Mouse (Mus musculus): ENCODE data around the gene B4gat1. TPM values are rescaled to one million over a fixed set of nuclear protein-coding genes. Genes with fewer than 3 reads are reported as not detected.

The B4gat1 gene
- total RNA-seq, 2 experiments from 2014 or later = 125 to 126 TPM

- DNase-seq (ENCODE audit: low spot score in 2 of 2) = no peak
Observed at GRCm38 (mm10) chr19:5058801-5059771, 20.5 kb downstream of the B4gat1 start.

GRCm38 (mm10) chr19:5060365-5061330 lies 22.0 kb downstream of the B4gat1 start:
- DNase-seq (ENCODE audit: low spot score in 2 of 2) = no peak

GRCm38 (mm10) chr19:5062041-5062440 lies 23.4 kb downstream of the B4gat1 start:
- no peak for DNase-seq (ENCODE audit: low spot score in 2 of 2)

DNA sequence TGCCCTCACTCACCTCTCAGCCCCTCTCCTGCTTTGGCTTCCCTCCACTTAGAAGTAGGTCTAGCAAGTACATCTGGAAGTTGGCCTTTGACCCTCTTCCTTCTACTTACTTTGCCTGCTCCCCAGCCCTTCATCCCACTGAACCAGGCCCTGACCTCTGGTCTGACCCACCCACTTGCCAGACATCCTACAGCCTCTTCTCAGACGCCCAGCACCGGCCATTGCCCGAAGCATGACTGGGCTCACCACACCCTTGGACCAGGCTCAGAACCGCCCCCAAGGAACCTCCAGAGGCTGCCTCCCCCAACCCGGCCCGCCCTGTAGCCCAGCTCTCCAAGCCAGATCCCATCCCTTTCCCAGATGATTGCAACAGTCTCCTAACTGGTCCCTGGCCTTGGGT lies 23.8 kb downstream of the B4gat1 start:
- DNase-seq (ENCODE audit: low spot score in 2 of 2) = no peak

DNA sequence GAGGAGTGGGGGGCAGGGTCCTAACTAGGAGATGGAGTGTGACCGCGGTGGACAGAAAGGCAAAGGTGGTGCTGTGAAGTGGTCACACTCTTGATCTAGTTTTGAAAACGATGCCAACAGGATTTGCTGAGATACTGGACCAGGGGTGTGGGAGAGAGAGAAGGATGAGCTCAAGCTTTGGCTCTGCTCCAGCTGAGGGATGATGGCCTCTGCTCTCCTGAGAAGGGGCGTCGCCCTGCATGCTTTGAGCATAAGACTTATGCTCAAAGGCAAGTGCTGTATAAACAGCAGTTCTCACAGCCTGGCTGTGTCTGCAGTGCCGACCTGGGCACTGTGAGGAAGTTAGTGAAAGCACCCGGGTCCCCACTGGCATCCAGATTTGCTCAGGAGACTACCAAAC lies 26.5 kb downstream of the B4gat1 start:
- DNase-seq (ENCODE audit: low spot score in 2 of 2) = no peak

- no peak for DNase-seq (ENCODE audit: low spot score in 2 of 2)
Observed at GRCm38 (mm10) chr19:5067040-5067799, 28.6 kb downstream of the B4gat1 start.

GRCm38 (mm10) chr19:5067867-5068569 lies 29.4 kb downstream of the B4gat1 start, which contains the start of gene Cd248:
Gene Cd248, plus strand, starts transcription at chr19:5068078.
- DNase-seq (ENCODE audit: low spot score in 2 of 2) = no peak

DNA sequence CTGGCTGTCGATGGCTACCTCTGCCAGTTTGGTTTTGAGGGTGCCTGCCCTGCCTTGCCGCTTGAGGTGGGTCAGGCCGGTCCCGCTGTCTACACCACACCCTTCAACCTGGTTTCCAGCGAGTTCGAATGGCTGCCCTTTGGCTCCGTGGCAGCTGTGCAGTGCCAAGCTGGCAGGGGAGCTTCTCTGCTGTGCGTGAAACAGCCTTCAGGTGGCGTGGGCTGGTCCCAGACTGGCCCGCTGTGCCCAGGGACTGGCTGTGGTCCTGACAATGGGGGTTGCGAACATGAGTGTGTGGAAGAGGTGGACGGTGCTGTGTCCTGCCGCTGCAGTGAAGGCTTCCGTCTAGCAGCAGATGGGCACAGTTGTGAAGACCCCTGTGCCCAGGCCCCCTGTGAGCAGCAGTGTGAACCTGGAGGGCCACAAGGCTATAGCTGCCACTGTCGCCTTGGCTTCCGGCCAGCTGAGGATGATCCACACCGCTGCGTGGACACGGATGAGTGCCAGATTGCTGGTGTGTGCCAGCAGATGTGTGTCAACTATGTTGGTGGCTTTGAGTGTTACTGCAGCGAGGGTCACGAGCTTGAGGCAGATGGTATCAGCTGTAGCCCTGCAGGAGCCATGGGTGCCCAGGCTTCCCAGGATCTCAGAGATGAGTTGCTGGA lies 30.1 kb downstream of the B4gat1 start:
- DNase-seq (ENCODE audit: low spot score in 2 of 2) = no peak

DNA sequence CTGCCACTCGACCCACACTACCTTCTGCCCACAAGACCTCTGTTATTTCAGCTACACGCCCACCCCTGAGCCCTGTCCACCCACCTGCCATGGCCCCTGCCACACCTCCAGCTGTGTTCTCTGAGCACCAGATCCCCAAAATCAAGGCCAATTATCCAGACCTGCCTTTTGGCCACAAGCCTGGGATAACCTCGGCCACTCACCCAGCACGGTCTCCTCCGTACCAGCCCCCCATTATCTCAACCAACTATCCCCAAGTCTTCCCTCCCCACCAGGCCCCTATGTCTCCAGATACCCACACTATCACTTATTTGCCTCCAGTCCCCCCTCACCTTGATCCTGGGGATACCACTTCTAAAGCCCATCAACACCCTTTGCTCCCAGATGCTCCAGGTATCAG lies 30.9 kb downstream of the B4gat1 start:
- no peak for DNase-seq (ENCODE audit: low spot score in 2 of 2)

DNA sequence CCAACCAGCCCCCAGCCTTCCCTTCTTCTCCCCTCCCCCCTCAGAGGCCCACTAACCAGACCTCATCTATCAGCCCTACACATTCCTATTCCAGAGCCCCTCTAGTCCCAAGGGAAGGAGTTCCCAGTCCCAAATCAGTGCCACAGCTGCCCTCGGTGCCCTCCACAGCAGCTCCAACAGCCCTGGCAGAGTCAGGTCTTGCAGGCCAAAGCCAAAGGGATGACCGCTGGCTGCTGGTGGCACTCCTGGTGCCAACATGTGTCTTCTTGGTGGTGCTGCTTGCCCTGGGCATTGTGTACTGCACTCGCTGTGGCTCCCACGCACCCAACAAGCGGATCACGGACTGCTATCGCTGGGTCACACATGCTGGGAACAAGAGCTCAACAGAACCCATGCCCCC lies 31.4 kb downstream of the B4gat1 start:
- no peak for DNase-seq (ENCODE audit: low spot score in 2 of 2)

- no peak for DNase-seq (ENCODE audit: low spot score in 2 of 2)
Observed at GRCm38 (mm10) chr19:5071077-5071476, 32.5 kb downstream of the B4gat1 start.

DNA sequence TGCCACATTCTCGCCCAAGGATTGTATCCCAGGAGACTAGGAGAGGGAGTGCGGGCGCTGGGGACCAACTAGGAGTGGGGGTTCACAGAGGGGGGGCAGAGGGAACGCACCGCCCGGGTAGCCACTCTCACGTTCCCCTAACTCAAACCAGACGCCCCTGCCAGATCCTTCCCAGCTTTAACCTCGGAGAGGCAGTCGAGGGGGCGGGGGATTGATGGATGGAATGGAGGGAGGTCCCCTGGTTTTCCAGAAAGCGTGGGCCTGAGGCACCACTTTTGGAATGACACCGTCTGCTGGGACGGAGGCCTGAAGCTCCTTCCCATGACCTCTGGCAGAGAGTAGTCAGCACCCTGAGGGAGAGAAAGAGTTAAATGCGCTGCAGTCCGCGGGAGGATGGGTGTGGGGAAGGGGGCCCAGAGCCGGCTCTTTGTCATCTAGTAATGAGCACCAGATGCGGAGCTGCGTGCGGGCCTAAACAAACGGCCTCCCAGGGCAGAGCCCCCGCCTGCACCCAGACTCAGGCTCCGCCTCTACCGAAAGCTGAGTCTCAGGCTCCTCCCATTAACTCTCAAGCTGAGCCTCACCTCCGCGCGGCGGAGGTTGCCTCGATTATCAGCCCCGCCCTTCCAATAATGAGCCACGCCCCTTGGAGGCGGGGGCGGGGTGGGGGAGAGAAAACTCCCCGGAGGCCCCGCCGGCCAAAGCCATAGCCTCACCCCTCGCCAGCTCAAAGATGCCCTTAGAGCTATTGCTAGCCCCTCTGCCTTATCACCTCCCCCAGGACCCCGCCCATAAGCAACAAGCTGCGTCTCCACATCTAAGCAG lies 33.1 kb downstream of the B4gat1 start:
- no peak for DNase-seq (ENCODE audit: low spot score in 2 of 2)

GRCm38 (mm10) chr19:5072389-5073019 lies 33.9 kb downstream of the B4gat1 start:
- no peak for DNase-seq (ENCODE audit: low spot score in 2 of 2)

DNA sequence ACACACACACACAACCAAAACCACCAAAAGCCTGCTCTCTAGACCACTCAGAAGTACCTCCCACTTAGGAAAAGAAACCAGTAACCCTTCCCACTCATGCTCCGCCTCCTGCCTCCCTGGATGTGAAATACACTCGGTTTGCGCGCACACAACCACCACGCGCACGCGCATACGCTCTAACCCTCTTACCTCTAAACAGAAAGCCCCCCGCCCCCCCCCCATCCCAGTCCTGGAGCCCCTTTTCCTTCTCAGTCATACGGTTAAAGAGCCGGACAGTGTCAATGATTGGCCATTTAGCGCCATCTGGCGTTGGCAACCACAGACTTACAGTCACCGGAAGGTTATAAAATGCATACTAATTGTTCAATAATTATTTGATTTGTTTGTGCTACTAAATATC lies 34.4 kb downstream of the B4gat1 start:
- DNase-seq (ENCODE audit: low spot score in 2 of 2) = no peak

DNA sequence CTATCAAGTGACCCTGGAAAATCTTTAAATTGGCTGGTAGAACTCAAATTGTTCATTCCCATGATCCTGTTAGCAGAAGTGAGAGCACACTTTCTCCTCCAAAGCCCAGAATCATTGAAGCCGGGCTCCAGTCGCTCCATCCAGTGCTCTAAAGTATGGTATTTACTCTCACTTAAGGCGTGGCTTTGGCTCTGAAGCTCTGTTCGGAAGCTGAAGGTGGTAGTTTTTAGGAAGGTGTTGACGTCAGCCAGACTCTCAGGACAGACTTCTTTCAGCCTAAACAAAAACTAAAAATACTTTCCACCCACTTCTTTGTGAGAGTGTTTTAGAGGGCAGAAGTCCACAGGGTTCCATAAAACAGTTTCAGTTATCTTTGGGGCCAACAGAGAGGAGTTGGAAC lies 34.9 kb downstream of the B4gat1 start:
- DNase-seq (ENCODE audit: low spot score in 2 of 2) = no peak

GRCm38 (mm10) chr19:5079279-5079678 lies 40.7 kb downstream of the B4gat1 start:
- no peak for DNase-seq (ENCODE audit: low spot score in 2 of 2)

DNA sequence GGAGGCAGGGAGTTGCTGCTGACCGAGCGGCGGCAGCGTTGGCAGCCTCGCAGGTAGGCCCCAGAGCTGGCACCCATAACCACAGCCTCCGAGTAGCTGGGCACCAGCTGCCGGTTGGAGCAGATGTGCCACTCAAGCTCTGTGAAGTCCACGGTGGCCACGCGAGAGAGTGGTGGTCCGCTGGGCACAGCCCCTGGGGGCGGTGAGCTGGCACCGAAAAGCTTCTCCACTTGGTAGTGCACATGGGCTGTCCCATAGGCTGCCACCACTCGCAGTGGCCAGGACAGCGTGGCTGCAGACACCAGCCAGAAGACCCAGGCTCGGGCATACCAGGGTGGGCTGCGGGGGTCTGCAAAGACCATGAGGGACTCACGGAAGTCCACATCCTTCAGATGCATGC lies 43.4 kb downstream of the B4gat1 start:
- DNase-seq (ENCODE audit: low spot score in 2 of 2) = no peak

DNA sequence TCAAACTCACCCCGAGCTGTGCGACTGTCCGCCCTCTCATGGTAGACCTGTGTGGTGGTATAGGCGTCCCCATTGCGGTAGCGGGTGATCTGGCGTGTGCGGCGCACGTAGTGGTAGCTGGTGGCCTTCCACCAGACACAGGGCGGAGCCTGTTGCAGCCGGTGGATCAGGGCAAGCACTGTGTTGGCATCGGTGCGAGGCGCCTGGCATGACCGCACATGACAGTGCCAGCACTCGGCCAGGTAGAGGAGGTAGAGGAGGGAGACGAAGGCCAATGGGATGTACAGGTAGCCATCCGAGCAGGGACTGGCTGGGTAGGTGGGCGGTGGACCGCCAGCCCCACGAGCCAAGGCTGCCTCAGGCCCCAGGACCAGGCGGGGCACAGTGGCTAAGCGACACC lies 44.0 kb downstream of the B4gat1 start:
- DNase-seq (ENCODE audit: low spot score in 2 of 2) = no peak
